Mouse (Mus musculus) small intestine, adult 2 months (tissue): ENCODE measurements around the gene Nol11. TPM values are rescaled to one million over a fixed set of nuclear protein-coding genes. Genes with fewer than 3 reads are reported as not detected.
"Not testable (repeated sequence)": the region's sequence is repeated elsewhere in the genome, so short reads cannot be mapped to it uniquely, and the experiment has no call there.

Source experiments
- H3K27ac ChIP-seq: fragments of 200-500 bp; 2 replicates; pipeline ENCODE4 v1.5.1; 2012; ENCODE audit warnings: low read depth, low read length, control low read depth, inconsistent platforms; ENCODE audit not compliant: insufficient read depth
- H3K27me3 ChIP-seq: fragments of 200-500 bp; 2 replicates; pipeline ENCODE4 v1.6.1; 2012; ENCODE audit warnings: mild to moderate bottlenecking, moderate library complexity, low read length, inconsistent platforms; ENCODE audit not compliant: control insufficient read depth, insufficient read depth
- H3K36me3 ChIP-seq: fragments of 200-500 bp; 2 replicates; pipeline ENCODE4 v1.6.1; 2012; ENCODE audit warnings: mild to moderate bottlenecking, low read length, control low read depth, inconsistent platforms; ENCODE audit not compliant: control insufficient read depth, insufficient read depth
- H3K4me1 ChIP-seq: fragments of 200-500 bp; 2 replicates; pipeline ENCODE4 v1.6.1; 2012; ENCODE audit warnings: low read length, inconsistent platforms, mixed read lengths; ENCODE audit not compliant: control insufficient read depth, insufficient read depth, insufficient read length
- H3K4me3 ChIP-seq: fragments of 200-500 bp; 2 replicates; pipeline ENCODE4 v1.5.1; 2012; ENCODE audit warnings: low read depth, mild to moderate bottlenecking, control low read depth, inconsistent platforms, low read length, moderate library complexity
- CTCF ChIP-seq: fragments of 200-500 bp; IDR thresholded peaks from 2 replicates; pipeline ENCODE4 v1.5.1; 2012; ENCODE audit warnings: low read depth, mild to moderate bottlenecking, control low read depth, inconsistent platforms, low read length, moderate library complexity, mixed read lengths; ENCODE audit not compliant: insufficient replicate concordance, insufficient read length; ENCODE audit errors: extremely low read depth
- POLR2A ChIP-seq: fragments of 200-500 bp; IDR thresholded peaks from 2 replicates; pipeline ENCODE4 v1.6.1; 2012; ENCODE audit warnings: low read depth, mild to moderate bottlenecking, control low read depth, inconsistent platforms, low read length, moderate library complexity
- WGBS: fragments of 180-500 bp; shearing (Covaris S2); methylation state at CpG from one replicate; pipeline ENCODE4 v1.1.7; 2018; 5-methylcytosine and 5-hydroxymethylcytosine counted together
- polyA plus RNA-seq: library from polyadenylated mRNA; depleted of rRNA; stranded (reverse); fragments of >200 nt; gene quantifications from 2 replicates; pipeline ENCODE4 v1.2.3, GENCODE M21; 2012

Nol11 gene
- polyA plus RNA-seq, 1 experiment, result 1.7 TPM

DNA sequence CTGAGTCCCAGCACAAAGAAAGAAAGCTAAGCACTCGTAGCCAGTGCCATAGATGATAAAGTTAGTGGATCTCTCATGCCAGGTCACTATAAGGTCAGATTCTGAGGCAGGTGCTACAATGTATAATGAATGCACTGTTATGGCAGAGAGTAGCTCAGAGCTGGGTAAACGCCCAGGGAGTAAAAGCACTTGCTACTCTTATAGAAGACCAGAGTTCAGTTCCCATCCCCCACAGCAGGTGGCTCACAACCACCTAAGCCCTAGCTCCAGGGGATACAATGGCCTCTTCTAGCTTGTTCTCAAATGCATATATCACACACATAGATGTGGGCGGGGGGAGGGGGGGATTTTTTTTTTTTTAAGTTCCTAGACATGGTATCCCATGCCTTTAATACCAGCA, 53.4 kb downstream of the Nol11 start:
- TF ChIP-seq POLR2A (no peak), CTCF (no peak)
- peaks cover 2% of the 10 kb centered on the region; the same call in 1 of the 2 replicates for H3K4me1 ChIP-seq
- WGBS, result 30% methylated on average over 3 of the region's 3 CpGs
- H3K36me3 ChIP-seq, result no peaks in the 10 kb centered on the region
- no peak overlapping the region for H3K27ac ChIP-seq
- no peaks in the 10 kb centered on the region for H3K27me3 ChIP-seq
- H3K4me3 ChIP-seq, result no peak overlapping the region

DNA sequence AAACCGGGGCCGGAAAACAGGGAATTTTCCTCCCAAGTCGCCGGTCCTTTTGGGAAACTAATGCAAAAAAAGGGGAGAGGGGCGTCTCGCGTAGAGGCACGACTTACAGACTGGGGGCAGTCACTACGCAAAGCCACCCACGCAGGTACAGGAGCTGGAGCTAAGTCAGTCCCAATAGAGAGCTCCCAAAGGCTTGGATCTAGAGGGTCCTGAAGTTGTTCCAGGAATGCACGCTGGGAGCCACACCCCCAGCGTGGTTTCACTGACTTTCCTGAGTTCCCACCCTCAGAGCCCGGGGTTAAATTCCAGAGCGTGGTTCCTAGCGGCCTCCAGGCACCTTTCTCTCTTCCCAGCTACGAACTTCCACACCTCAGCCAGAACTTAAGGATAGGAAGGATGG, 56.8 kb downstream of the Nol11 start:
- under 1% methylated on average over 16 of the region's 16 CpGs for WGBS
- no peaks in the 10 kb centered on the region for H3K27me3 ChIP-seq
- peak overlapping the region; percentile 26; the same call in 1 of the 2 replicates for H3K27ac ChIP-seq
- no peaks in the 10 kb centered on the region for H3K36me3 ChIP-seq
- H3K4me1 ChIP-seq, result peaks cover 2% of the 10 kb centered on the region; the same call in 1 of the 2 replicates
- peak overlapping the region; percentile 93 for H3K4me3 ChIP-seq
- TF ChIP-seq POLR2A (no peak; the same call in 1 of the 2 replicates), CTCF (no peak)

DNA sequence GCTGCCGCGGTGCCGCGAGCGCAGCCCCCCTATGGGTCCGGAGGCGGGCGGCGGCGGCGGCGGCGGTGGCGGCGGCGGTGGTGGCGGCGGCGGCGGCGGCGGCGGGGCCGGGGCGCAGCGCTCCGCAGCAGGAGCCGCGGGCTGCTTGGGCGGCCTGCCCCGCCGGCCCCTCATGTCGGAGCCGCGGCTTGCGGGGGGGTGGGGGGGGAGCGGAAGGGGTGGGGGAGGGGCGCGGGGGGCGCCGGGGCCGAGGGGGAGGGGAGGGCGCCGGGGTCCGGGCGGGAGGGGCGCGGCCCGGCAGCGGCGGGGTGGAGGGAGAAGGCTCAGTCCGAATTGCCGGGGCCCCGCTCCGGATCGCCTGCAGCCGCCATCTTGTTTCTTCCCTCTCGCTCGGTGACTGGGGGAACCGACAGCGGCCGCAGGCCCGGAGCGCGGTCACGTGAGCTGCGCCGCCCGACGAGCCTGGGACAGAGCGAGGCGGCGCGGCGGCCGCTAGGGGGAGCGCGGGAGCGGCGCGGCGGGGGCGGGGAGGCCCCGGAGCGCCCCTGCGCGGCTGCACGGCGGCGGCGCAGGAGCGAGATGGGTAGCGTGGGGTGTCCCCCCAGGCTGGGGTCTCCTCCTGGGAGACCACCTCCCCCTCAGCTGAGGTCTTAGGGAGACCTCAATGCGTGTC, 57.3 kb downstream of the Nol11 start, which contains the start of gene Bptf:
Bptf (minus strand) TSS at position 379 of the 673 bp plus-strand sequence.
- 4% methylated on average over 81 of the region's 94 CpGs for WGBS
- Histone ChIP-seq H3K36me3 (no peaks in the 10 kb centered on the region), H3K27me3 (no peaks in the 10 kb centered on the region), H3K4me3 (peak within 1 kb of the TSS; percentile 93), H3K27ac (peak within 1 kb of the TSS; percentile 85), H3K4me1 (peaks cover 2% of the 10 kb centered on the region; the same call in 1 of the 2 replicates)
- TF ChIP-seq POLR2A, result peak; percentile 29; the same call in 1 of the 2 replicates
- TF ChIP-seq CTCF, result peak; percentile 83

DNA sequence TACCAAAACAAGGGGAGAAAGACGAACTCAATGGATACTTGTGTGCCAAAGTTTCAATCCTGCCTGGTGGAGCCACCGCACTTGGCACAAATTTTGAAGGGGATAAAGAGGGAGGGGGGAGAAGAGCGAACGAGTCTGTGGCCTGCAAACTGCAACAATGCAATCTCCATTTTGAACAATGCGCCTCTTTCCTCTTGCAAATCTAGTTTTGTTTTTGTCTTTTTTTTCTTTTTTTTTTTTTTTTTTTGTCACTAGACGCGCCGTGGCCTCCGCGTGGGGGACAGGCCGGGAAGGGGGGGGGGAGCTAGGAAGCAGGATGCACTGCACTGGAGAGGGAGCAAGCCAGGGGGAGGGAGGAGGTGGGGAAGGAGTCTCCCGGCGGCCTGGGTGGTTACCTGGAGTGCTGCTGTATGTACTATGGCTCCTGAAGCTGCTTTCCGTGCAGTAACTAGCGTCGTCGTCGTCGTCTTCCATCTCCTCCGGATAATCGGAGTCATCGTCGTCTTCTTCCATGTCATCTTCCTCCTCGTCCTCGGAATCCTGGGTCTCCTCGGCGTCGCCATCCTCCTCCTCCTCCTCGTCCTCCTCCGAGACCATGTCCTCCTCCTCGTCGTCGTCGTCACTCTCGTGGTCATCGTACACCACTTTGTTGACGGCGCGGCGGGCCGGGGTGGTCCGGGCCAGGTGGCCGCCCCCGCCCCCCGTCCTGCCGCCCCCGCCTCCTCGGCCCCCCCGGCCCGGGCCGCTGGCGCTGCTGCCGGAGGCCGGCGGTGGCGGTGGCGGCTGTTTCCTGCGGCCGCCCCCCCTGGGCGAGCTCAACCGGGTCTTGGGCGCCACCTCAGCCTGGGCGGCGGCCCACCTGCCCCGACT, 58.1 kb downstream of the Nol11 start:
- WGBS, result 1% methylated on average over 46 of the region's 65 CpGs
- H3K27me3 ChIP-seq, result no peaks in the 10 kb centered on the region
- no peaks in the 10 kb centered on the region for H3K36me3 ChIP-seq

DNA sequence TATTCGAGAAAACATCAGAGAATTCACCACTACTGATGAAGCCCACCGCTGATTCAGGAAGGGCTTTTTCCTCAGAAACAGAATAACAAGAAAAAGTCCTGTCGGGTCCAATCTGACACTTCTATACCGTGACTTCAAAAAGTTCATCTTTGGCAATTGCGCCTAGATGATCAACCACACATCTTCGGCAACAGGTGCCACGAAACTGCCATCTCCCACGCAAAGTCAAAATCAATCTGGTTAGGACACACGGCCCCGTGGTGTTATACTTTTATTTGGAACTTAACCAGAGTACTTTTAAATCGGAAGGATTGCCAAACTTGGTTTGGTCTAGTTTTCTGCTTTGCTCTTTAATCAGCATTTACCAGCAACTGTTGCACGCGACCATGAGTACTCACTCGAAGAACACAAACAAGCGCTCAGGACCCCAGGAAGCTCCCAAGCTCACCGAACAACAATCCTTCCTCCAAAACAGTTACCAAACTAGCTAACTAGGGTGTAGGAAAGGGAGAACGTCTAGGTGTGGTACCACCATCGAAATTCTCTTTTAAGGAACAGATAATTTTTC, 58.9 kb downstream of the Nol11 start:
- no peak overlapping the region for H3K27ac ChIP-seq

More for the DNA sequence above, 58.1 kb downstream of the Nol11 start:
- H3K4me1 ChIP-seq, result peaks cover 2% of the 10 kb centered on the region; the same call in 1 of the 2 replicates
- peak overlapping the region; percentile 85 for H3K27ac ChIP-seq
- H3K4me3 ChIP-seq, result peak overlapping the region; percentile 93
- TF ChIP-seq CTCF, result no peak
- no peak for TF ChIP-seq POLR2A

DNA sequence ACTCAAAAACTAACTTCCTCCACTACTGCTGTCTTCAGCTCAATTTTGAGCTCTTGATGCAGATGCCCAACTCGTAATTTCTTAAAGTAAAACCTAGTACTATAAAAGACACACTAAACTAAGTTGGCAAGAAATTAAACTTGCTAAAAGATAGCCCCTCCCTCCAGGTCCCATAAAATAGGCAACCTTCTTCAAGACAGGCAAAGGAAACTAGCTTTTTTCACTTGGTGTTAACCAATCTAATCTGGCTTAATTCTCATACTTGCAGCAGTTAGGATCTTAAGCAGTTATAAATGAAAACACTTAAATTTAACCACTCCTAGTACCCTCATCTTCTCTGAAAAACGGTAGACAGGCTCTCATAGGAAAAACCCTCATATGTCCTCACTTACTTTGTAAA, 59.5 kb downstream of the Nol11 start:
- no peaks in the 10 kb centered on the region for H3K36me3 ChIP-seq
- no peaks in the 10 kb centered on the region for H3K27me3 ChIP-seq
- peaks cover 2% of the 10 kb centered on the region; the same call in 1 of the 2 replicates for H3K4me1 ChIP-seq
- no peak overlapping the region for H3K27ac ChIP-seq
- 8% methylated on average over 2 of the region's 2 CpGs for WGBS
- TF ChIP-seq CTCF (no peak), POLR2A (no peak)
- no peak overlapping the region for H3K4me3 ChIP-seq

More for the DNA sequence above, 58.9 kb downstream of the Nol11 start:
- Histone ChIP-seq H3K4me1 (peaks cover 2% of the 10 kb centered on the region; the same call in 1 of the 2 replicates), H3K27me3 (no peaks in the 10 kb centered on the region), H3K4me3 (peak overlapping the region; percentile 55), H3K36me3 (no peaks in the 10 kb centered on the region)
- TF ChIP-seq POLR2A (no peak), CTCF (no peak)
- 2% methylated on average over 18 of the region's 18 CpGs for WGBS

DNA sequence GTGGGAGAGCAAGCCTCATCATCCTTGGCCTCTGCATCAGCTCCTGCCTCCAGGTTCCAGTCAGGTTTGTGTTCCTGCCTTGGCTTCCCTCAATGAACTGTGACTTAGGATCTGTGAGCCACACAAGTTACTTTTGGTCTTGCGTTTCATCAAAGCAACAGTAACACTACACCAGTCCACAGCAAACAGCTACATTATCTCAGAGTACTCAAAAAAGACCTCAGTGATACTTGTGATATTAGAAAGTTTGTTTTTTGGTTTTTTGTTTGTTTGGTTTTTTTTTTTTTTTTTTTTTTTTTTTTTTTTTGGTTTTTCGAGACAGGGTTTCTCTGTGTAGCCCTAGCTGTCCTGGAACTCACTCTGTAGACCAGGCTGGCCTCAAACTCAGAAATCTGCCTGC, 62.5 kb downstream of the Nol11 start:
- H3K27me3 ChIP-seq, H3K36me3 ChIP-seq, H3K4me3 ChIP-seq, H3K4me1 ChIP-seq, H3K27ac ChIP-seq: not testable (repeated sequence)
- WGBS, result 76% methylated on average over 2 of the region's 2 CpGs
